Mouse (Mus musculus) Patski (cell line): ENCODE measurements at regions not wholly inside any gene's neighbourhood (a gene's known extent, or its start where the extent isn't known, plus 50 kb on each side); places are given as distances from the start of the nearest gene placed in this dataset.

ENCODE experiments used
- ATAC-seq: fragments of 100-300 bp; one replicate; pipeline ENCODE4 v1.8.0; 2021
- CTCF ChIA-PET: fragments of 350-600 bp; sonication (Branson Sonifier 250); formaldehyde crosslinking; loops from one replicate; lab custom pipeline; 2022; ENCODE audit warnings: inconsistent platforms; lab: Charles Lee
- POLR2A ChIA-PET: fragments of 350-600 bp; sonication (Branson Sonifier 250); formaldehyde crosslinking; loops from one replicate; lab custom pipeline; 2022; ENCODE audit warnings: antibody characterized with exemption, inconsistent platforms; lab: Charles Lee
- DNase-seq: peaks from one replicate; pipeline ENCODE4 v3.0.0-alpha.2; 2011; ENCODE audit warnings: low read depth, low spot score
- H3K27me3 ChIP-seq: fragments of 371-371 bp; one replicate; pipeline ENCODE4 v1.5.1; 2021
- CTCF ChIP-seq: fragments of 100-300 bp; IDR thresholded peaks from one replicate; pipeline ENCODE4 v1.5.1; 2021
- in situ Hi-C: fragments of 300-500 bp; cut with MboI; formaldehyde crosslinking; loops from 3 replicates; pipeline ENCODE4 v1.11.1; 2018; ENCODE audit warnings: low pct_unique_long_range_greater_than_20kb, mixed read lengths

- no peak for TF ChIP-seq CTCF
- ChIA-PET POLR2A (interaction anchor here (1.3 to 2.5 kb wide), 2 partner anchors 14 to 146 kb away, joined by 3 to 9 read pairs; no protein-coding TSS in a partner anchor), CTCF (interaction anchor here (1.0 to 1.3 kb wide), 5 partner anchors 13 to 189 kb away, joined by 3 to 4 read pairs (median 3); no protein-coding TSS in a partner anchor)
- no peaks in the 10 kb centered on the region for H3K27me3 ChIP-seq
- ATAC-seq (no peak), DNase-seq (no peak)
- in situ Hi-C loops = no loop called here
These were observed 191.7 kb downstream of the Fam43a start for GRCm38 (mm10) chr16:30791048-30791855.

DNA sequence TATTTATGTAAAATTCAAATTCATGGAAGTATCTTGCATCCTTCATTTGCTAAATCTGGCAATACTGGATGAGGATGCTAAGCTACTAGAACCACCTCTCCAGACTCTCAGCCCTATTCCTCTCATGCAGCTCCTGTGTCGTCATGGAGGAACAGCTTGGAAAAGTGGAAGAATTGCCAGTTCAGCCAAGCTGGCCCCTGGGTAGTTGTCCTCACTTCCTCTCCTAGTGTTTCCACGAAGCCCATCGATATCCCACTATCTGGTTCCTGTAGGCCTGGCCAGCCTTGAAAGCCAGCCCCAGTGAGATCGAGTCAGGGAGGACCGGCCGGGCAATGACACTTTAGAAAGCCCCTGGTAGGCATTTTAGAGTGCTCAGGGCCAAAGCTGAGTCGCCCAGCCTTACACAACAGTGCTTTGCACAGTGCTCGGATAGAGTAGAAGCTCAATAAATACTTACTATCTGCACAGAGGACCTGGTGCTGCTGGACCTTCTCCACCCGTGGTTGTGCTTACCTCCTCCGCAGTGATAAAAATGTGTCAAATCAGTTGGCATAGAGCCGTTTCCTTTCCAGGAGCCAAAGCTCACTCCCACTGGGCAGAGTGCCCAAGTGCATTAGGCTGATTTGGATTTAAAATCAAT lies 193.3 kb downstream of the Fam43a start:
- no peak for DNase-seq
- POLR2A ChIA-PET = interaction anchor here (0.7 to 1.2 kb wide), 2 partner anchors 15 to 191 kb away, joined by 4 read pairs; no protein-coding TSS in a partner anchor
- CTCF ChIA-PET = interaction anchor here (1.7 kb wide), 1 partner anchor 10 kb away, joined by 5 read pairs; no protein-coding TSS in a partner anchor
- no peaks in the 10 kb centered on the region for H3K27me3 ChIP-seq
- in situ Hi-C loops = no loop called here
- no peak for ATAC-seq
- no peak for TF ChIP-seq CTCF

- CTCF ChIA-PET = interaction anchor here (1.6 to 1.7 kb wide), 2 partner anchors 10 to 16 kb away, joined by 3 to 5 read pairs; no protein-coding TSS in a partner anchor
- POLR2A ChIA-PET = interaction anchor here (0.7 to 1.2 kb wide), 2 partner anchors 15 to 192 kb away, joined by 4 read pairs; no protein-coding TSS in a partner anchor
- TF ChIP-seq CTCF = no peak
- no peak for DNase-seq
- in situ Hi-C loops = no loop called here
- no peaks in the 10 kb centered on the region for H3K27me3 ChIP-seq
- ATAC-seq = no peak
These were observed 193.8 kb downstream of the Fam43a start for GRCm38 (mm10) chr16:30793378-30793753.

DNA sequence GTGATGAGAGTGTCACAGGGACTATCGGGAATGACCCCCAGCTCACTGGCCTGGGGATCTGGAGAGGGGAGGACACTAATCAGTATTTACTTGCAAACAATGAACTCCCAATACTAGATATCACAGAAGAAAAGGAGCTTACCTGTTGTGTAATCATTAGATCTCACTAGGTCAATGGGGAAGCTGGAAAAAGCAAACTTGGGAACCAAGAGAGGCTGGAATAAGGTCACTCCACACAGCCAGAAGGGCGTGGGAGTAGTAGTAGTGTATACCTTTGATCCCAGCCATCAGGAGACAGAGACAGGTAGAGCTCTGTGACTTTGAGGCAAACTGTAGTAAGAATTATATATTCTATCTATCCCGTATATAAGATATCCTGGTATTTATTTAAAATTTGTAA lies 194.3 kb downstream of the Fam43a start:
- TF ChIP-seq CTCF = no peak
- ATAC-seq (no peak), DNase-seq (no peak)
- ChIA-PET POLR2A (no interaction called here), CTCF (interaction anchor here (0.9 to 1.7 kb wide), 4 partner anchors 9 to 20 kb away, joined by 3 to 5 read pairs (median 3); no protein-coding TSS in a partner anchor)
- H3K27me3 ChIP-seq = no peaks in the 10 kb centered on the region
- in situ Hi-C loops = no loop called here

GRCm38 (mm10) chr16:30795501-30795904 lies 196.0 kb downstream of the Fam43a start:
- H3K27me3 ChIP-seq = no peaks in the 10 kb centered on the region
- CTCF ChIA-PET = interaction anchor here (0.6 to 0.8 kb wide), 2 partner anchors 18 to 134 kb away, joined by 3 read pairs; no protein-coding TSS in a partner anchor
- DNase-seq = no peak
- in situ Hi-C loops = no loop called here
- POLR2A ChIA-PET = interaction anchor here (2.3 kb wide), 1 partner anchor 195 kb away, joined by 9 read pairs; no protein-coding TSS in a partner anchor
- ATAC-seq = no peak
- no peak for TF ChIP-seq CTCF

GRCm38 (mm10) chr16:30796103-30796502 lies 196.6 kb downstream of the Fam43a start:
- ChIA-PET POLR2A (interaction anchor here (1.2 to 2.3 kb wide), 2 partner anchors 108 to 195 kb away, joined by 5 to 9 read pairs; no protein-coding TSS in a partner anchor), CTCF (interaction anchor here (0.6 to 0.8 kb wide), 2 partner anchors 19 to 134 kb away, joined by 3 read pairs; no protein-coding TSS in a partner anchor)

GRCm38 (mm10) chr16:30797006-30797405 lies 197.5 kb downstream of the Fam43a start:
- in situ Hi-C loops = no loop called here
- no peaks in the 10 kb centered on the region for H3K27me3 ChIP-seq
- CTCF ChIA-PET = interaction anchor here (3.4 kb wide), 1 partner anchor 25 kb away, joined by 13 read pairs; no protein-coding TSS in a partner anchor
- TF ChIP-seq CTCF = no peak
- DNase-seq = no peak
- POLR2A ChIA-PET = interaction anchor here (1.2 to 2.3 kb wide), 2 partner anchors 109 to 196 kb away, joined by 5 to 9 read pairs; no protein-coding TSS in a partner anchor
- ATAC-seq = no peak

More at GRCm38 (mm10) chr16:30796103-30796502, 196.6 kb downstream of the Fam43a start:
- TF ChIP-seq CTCF = no peak
- DNase-seq = no peak
- in situ Hi-C loops = no loop called here
- no peaks in the 10 kb centered on the region for H3K27me3 ChIP-seq
- no peak for ATAC-seq

- ChIA-PET POLR2A (interaction anchor here (1.1 kb wide), 1 partner anchor 10 kb away, joined by 3 read pairs; no protein-coding TSS in a partner anchor), CTCF (interaction anchor here (1.3 to 3.4 kb wide), 2 partner anchors 24 to 177 kb away, joined by 3 to 13 read pairs; no protein-coding TSS in a partner anchor)
- in situ Hi-C loops = no loop called here
- TF ChIP-seq CTCF = no peak
- H3K27me3 ChIP-seq = no peaks in the 10 kb centered on the region
- ATAC-seq = peak; percentile 73
- peak; percentile 88 for DNase-seq
These were observed 198.5 kb downstream of the Fam43a start for GRCm38 (mm10) chr16:30797973-30798471.

- ChIA-PET POLR2A (interaction anchor here (1.1 to 1.4 kb wide), 2 partner anchors 10 to 196 kb away, joined by 3 read pairs; no protein-coding TSS in a partner anchor), CTCF (interaction anchor here (1.3 to 3.4 kb wide), 3 partner anchors 20 to 177 kb away, joined by 3 to 13 read pairs (median 4); no protein-coding TSS in a partner anchor)
- in situ Hi-C loops = no loop called here
- no peak for TF ChIP-seq CTCF
- ATAC-seq (no peak), DNase-seq (no peak)
- no peaks in the 10 kb centered on the region for H3K27me3 ChIP-seq
These were observed 199.0 kb downstream of the Fam43a start for GRCm38 (mm10) chr16:30798536-30798935.
